Mouse (Mus musculus): ENCODE results near the gene Metrn.

Gene Metrn

DNA sequence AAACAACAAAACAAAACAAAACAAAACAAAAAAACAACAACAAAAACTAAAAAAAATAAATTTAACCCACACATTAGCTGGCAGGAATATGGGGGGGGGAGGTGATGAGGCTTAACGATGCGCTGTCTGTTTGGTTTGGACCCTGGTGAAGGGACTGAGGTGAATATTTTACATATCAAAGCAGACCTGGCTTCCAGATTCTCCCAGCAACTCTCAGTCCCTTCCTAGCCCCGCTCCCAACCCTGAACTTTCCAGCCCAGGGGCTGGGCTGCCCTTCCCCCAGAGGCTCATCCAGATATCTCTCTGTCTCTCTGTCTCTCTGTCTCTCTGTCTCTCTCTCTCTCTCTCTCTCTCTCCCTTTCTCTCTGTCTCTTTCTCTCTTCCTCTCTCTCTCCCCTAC, 34.3 kb downstream of the Metrn start:
- DNase-seq = no peak

GRCm38 (mm10) chr17:25761561-25761970, 35.4 kb downstream of the Metrn start:
- DNase-seq = no peak

DNA sequence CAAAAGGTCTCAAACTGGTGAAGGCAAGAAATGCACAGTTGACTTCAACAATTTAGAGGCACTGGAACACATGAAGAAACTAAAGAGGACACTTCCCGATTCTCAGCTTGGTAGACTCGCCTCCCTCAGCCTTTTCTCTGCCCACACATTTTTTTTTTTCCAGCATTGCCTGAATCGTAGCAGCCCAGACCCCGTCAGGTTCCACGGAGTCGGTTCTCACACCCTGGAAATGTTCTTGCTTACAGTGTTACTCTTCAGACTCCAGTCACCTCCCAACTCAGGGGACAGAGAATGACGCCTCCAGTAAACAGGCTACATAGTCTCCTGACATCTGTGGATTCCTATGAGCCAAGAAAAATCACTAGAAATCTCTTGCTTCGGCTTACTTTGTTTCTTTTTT, 36.8 kb downstream of the Metrn start:
- DNase-seq = no peak

DNA sequence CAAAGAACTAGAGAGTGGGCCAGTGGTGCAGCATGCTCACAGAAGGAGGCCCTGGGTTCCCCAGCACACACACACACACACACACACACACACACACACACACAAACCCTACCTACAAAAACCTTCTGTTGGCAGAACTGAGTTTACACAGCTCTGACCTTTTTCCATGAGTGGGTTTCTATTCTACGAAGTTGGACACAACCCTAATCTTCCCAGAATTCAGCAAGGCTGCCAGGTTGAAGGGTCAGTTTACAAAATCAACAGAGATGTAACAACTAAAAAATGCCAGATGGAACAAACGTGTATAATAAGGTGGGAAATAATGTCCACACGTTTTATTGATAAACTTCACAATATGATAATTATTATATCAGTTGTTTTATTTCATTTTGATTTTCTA, 39.2 kb downstream of the Metrn start:
- DNase-seq = no peak

DNA sequence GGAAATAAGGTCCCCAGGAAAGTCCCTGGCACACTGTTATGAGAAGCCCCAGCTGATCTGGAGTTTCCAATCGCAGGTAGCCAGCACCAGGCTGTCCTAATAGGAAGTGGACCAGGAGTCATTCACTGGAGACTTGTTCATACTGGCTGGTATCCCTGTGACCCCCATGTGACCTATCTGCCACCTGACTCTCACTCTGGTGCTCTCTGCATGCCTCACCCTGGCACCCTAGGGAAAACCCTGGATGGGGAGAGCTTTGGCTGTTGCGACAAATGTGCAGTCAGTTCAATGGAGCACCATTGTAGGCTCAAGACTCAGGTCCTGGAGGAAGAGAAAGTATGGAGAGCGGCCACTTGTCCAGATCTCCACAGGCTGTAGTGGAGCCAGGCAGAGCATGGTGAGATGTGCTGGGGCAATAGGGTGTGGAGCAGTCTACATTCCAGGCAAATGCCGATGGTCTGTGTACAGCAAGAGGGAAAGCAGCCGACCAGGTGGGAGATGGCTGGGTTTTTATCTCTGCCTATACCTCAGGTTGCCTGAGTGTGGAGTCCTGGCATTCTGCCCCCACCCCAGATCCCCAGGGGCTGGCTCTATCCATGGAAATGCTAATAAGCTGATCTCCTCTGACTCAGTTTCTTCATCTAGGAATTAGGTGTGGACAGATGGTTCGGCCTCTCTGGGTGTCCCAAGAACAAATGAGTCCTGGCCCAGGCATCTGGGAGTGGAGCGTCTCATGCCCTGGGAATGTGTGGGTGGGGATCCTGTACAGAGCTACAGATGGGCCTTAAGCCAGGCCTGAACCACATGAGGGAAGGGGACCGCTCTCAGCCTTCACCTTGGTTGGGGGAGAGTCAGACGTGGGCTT, 40.3 kb downstream of the Metrn start:
- DNase-seq = no peak

GRCm38 (mm10) chr17:25755627-25756377, 41.1 kb downstream of the Metrn start:
- DNase-seq = no peak

DNA sequence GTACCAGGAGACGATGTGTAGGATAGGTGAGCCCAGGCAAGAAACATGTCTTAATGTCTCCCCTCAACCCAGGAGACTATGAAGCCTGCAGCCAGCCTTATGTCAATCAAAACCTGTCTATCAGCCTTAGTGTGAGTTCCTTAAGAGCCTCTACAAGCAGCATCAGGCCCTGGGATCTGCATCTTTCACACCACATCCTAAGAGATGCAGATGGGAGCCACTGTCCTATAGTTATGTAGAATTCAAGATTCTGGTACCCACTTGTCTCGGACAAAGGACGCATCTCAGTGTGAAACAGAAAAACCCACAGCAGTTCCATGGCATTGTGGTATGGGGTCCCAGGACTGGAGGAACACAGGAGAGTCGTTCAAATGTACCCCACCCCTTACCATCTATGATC, 41.9 kb downstream of the Metrn start:
- no peak for DNase-seq

DNA sequence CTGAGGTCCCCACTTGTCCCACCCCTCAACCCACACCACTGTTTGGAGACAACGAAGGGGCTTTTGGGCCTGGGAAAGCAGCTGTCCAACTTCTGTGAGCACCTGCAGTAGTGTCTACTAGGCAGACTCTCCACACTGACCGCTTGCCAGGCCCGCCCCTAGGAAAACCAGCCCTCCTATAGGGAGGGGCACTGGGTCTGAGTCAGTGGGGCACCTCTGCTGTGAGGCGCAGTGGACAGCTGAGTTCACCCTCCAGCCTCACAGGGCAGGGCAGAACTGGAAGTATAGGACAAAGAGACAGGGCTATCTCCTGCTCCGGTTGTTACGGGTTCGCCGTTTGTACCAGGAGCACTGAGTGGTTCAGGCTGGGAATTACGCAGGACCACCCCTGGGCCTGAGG, 42.7 kb downstream of the Metrn start, which contains the start of gene Msln:
Gene Msln, minus strand, starts transcription at position 138 of the 400 bp plus-strand sequence.
- no peak for DNase-seq

DNA sequence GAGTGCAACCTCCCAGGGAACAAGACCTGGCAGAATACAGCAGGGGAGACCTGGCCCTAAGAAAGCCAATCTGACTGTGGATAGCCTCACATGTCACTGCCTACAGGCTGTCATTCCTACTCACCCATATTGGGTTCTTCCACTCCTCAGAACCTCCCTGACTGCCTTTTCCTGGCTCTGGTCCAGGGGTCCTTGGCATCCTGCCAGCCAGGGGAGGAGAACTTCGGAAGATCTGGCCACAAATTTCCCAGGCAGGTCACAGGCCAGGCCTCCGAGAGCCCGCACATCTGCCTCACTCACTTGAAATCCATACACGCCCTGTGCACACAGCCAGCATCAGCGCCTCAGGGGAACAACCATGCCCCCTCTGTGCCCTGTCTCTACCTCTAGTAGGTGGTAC, 45.5 kb downstream of the Metrn start:
- no peak for DNase-seq

DNA sequence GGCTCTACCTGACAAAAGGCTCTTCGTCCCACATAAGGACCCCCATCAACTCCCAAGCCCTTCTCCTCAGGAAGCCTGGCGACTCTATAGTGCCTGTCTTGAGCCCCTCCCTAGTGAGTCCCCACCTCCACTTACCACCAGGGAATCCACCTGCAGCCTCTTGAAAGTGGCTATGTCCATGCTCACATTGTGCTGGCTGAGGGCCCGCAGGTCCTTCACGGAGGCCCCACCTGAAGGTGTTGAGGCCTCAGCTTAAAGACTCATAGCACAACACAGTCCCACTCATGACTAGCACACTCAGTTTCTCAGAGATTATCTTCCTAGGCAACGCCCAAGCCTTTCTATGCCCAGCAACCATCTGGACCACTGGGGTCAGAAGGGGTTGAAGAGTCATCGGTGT, 47.6 kb downstream of the Metrn start:
- no peak for DNase-seq

GRCm38 (mm10) chr17:25748238-25748637, 48.7 kb downstream of the Metrn start:
- DNase-seq = no peak

DNA sequence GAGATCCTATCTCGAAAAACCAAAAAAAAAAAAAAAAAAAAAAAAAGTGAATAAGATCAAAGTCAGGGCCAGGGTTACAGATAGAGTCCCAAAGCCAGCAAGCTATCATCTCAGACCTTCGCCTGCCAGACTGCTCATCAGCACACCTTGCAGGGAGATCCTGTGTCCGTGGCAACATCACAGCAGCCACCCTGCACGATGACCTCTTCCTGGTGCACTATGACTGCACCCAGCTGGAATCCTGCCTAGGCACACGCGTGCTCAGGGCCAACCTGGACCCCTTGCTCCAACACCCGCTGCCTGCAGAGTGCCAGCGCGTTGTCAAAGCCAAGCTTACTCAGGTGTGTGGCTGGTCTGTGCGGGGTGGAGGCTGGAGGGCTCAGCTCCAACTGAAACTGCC, 52.6 kb downstream of the Metrn start:
- no peak for DNase-seq

- DNase-seq = no peak
Measured at GRCm38 (mm10) chr17:25743831-25744230, 53.1 kb downstream of the Metrn start.
